Mouse (Mus musculus) left cerebral cortex, adult 2 months (tissue): ENCODE measurements around the gene Psma6. TPM values are rescaled to one million over a fixed set of nuclear protein-coding genes. Genes with fewer than 3 reads are reported as not detected.

ENCODE experiments used
- DNase-seq, 2 experiments: peaks; one replicate each; pipeline ENCODE4 v3.0.0; 2021 to 2022; ENCODE audit warnings: low spot score in 2 of 2, mixed read lengths in 1 of 2; ENCODE audit errors: extremely low spot score in 1 of 2
- H3K27ac ChIP-seq: fragments of 200-600 bp; 2 replicates; pipeline ENCODE4 v1.8.1; 2022
- H3K4me3 ChIP-seq: fragments of 200-600 bp; 2 replicates; pipeline ENCODE4 v1.8.1; 2022
- CTCF ChIP-seq: fragments of 200-600 bp; IDR thresholded peaks from 2 replicates; pipeline ENCODE4 v1.8.1; 2022; ENCODE audit warnings: antibody characterized with exemption, mild to moderate bottlenecking, moderate library complexity
- intact Hi-C: fragments of 180-260 bp; cut with DNase I; formaldehyde crosslinking; loops from one replicate; pipeline ENCODE4 v1.15.1; 2025
- total RNA-seq, 2 experiments: library from RNA; stranded (reverse); gene quantifications; 2 replicates each; pipeline ENCODE4 v1.2.3; 2021

Psma6 gene
- total RNA-seq, 2 experiments from 2014 or later = 120 to 136 TPM

DNA sequence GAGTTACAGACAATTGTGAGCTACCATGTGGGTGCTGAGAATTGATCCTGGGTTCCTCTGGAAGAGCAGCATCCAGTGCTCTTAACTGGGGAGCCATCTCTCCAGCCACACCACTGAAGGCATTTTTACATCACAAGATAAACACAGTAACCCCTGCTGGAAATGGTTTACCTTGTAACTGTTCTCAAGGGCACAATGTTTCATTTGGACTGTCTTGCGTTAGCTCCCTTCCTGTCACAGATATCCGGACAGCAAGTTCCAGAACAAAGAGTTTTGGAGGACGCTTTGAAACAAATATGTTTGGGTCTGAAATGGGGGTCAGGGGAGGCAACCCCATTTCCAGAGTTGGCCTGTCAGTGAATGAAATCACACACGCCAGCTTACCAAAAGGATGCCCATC, 61.6 kb downstream of the Psma6 start:
- no peak for DNase-seq
- peak overlapping the region; percentile 84; the same call in 1 of the 2 replicates for H3K27ac ChIP-seq
- H3K4me3 ChIP-seq = no peak overlapping the region
- no peak for TF ChIP-seq CTCF
- intact Hi-C loops = no loop called here

DNA sequence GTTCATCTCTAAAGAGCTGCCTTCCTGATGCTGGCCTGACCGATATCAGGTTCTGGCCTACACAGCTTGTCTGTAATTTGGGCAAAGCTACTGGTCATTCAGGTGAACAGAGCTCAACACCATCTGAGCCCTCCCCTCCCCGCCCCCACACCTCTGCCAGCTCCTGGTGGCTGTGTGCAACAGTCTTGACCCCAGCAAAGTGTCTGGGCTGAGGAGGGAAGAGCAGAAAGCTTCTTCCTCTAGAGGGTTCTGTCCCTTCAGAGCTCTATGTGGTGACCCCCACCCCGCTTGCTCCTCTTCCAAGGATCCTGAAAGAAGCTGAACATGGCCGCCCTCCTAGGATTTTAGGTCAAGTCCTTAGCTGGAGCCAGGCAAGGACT, 62.3 kb downstream of the Psma6 start:
- no peak for TF ChIP-seq CTCF
- H3K4me3 ChIP-seq = no peak overlapping the region
- intact Hi-C loops = loop anchor here (1.0 to 2.0 kb wide), 3 partner anchors 46 to 60 kb away; partner anchors contain the start of gene Nfkbia
- H3K27ac ChIP-seq = peak overlapping the region; percentile 84
- no peak for DNase-seq

DNA sequence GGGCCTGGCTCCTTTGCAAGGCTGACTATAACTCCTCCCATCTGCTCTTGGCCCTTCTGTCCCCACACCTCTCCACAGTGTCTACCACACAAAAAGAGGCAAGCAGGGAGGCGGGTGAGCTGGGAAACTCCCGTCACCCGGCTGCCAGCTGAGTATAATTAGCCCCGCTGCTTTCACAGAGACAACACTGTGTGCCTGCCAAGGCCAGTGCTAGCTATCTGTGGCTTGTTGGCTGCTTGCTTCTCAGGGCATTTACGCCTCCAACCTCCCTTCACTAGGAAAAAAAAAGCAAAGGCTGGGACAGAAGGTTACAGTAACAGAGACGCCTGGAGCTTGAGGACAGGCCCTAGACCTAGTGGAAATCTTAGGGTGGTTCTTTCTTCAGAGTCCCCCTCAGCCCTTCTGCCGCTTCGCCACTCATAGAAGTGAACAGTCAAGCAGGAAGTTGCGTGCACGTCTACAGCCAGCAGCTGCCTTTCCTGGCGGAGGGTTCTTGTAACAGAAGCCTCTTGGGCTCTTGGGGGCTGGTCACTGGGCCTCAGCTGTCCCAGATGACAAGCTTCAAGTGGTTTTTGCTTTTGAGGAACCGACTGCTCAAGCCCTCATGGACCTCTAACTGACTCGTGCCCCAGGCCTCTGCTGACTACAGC, 62.8 kb downstream of the Psma6 start:
- intact Hi-C loops = loop anchor here (1.0 to 2.0 kb wide), 3 partner anchors 45 to 60 kb away; partner anchors contain the start of gene Nfkbia
- Histone ChIP-seq H3K27ac (peak overlapping the region; percentile 84), H3K4me3 (no peak overlapping the region)
- no peak; the same call in 1 of the 2 replicates for TF ChIP-seq CTCF
- DNase-seq = peak; percentile 68 to 79

DNA sequence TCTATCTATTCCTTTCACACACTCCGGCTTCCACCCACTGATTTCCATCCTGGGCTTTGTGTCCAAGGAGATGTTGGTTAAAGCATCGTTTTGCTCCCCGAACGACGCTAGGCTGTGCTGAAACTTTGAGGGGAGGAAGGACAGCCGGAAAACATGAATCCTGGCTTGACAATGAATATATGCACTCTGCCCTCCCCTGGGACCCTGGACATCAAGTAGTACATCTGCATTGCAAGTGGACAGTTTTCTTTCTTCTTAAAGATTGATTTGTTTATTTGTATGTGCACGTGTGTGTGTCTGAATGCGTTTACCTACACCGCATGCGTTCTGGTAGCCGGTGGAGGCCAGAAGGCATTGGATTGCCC, 63.4 kb downstream of the Psma6 start:
- intact Hi-C loops = loop anchor here (2.0 kb wide), 1 partner anchor 61 kb away; no protein-coding TSS in a partner anchor
- Histone ChIP-seq H3K4me3 (no peak overlapping the region), H3K27ac (peak overlapping the region; percentile 84)

DNA sequence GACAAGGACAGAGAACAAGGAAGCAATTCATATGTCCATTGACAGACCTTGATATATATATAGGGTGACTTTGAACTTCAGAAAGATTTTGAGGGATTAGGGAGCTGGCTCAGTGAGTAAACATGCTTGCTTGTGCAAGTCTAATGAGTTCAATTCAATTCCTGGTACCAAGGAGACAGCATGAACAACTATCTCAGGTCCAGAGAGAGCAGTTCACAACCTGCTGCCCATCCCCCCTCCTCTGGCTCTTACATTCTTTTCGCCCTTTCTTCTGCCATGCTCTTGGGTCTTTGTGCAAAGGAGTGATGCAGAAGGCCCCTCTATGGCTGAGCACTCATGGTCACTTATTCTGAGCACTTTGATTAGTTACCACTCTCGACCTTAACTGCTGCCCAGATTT, 64.4 kb downstream of the Psma6 start:
- intact Hi-C loops = no loop called here
- no peak overlapping the region for H3K27ac ChIP-seq
- no peak for TF ChIP-seq CTCF
- H3K4me3 ChIP-seq = no peak overlapping the region
- DNase-seq = no peak

More for the DNA sequence above, 63.4 kb downstream of the Psma6 start:
- no peak for DNase-seq
- no peak for TF ChIP-seq CTCF

DNA sequence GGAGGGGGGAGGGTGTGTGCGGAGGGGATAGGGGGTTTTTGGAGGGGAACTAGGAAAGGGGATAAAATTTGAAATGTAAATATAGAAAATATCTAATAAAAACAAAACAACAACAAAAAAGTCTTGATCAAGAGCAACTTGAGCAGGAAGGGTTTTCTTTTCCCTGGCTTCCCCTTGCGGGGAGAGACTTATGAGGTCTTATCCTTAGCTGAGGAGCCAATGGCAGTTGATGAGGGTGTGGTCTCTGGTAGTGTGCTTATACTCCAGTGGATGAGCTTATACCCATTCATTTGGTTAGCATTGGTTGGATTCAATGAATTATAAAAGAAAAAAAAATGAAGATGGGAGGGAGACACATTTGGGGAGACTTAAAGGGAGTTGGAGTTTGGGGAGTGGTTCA, 65.0 kb downstream of the Psma6 start:
- Histone ChIP-seq H3K27ac (no peak overlapping the region), H3K4me3 (no peak overlapping the region)
- intact Hi-C loops = no loop called here
- no peak for TF ChIP-seq CTCF
- DNase-seq = no peak

DNA sequence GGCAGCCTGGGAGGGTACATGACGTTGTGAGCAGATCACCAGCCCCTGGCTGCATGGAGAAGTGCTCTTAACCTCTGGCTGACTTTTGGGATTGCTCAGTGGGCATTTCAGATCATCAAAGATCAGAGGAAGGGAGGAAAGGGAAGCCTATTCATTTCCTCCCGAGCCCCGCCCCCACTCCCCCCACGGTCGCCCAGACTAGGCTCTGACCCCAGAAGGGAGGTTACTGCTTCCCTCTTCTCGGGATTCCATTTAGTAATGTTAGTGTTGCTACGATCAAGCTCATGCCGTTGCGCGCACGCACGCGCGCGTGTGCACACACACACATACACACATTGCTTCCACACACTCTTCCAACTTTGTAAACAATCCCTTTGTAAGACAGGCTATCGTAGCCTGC, 66.4 kb downstream of the Psma6 start:
- TF ChIP-seq CTCF = no peak
- DNase-seq = no peak
- H3K27ac ChIP-seq = no peak overlapping the region
- H3K4me3 ChIP-seq = no peak overlapping the region
- intact Hi-C loops = no loop called here

DNA sequence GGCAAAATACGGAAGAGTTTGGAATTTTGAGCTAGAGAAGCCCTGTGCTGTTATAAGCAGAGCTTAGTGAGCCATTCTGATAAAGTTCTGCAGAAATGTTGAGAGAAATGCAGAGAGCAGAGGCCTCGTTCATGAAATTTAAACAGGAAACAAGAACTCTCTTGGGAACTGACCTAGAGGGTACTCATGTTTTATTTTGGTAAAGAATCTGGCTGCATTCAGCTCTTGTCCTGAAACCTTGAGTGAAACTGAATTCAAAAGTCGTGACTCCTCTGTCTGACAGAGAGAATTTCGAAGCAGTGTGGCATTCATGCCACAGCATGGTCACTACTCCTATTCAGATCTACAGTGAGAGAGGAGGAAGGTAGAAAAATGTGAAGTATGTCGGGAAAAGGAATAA, 68.8 kb downstream of the Psma6 start:
- Histone ChIP-seq H3K27ac (no peak overlapping the region), H3K4me3 (no peak overlapping the region)
- intact Hi-C loops = no loop called here
- no peak for DNase-seq
- no peak for TF ChIP-seq CTCF

DNA sequence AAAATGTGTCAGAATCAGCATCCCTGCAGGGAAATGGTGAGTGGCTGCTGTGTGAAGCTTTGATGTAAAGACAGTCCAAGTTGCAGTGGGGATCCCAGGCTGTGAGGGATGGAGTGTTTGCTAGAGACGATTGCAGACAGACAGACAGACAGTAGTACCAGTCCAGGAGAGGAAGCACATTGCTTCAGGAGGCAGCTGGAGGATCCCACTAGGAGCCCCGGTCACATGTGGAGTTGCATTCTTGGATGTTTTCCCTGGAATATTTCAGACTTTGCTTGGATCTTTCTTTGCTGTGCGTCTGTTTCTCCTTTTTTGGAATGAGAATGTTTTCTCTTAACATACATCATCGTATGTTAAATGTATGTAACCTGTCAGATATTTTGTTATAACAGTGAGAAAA, 69.9 kb downstream of the Psma6 start:
- Histone ChIP-seq H3K4me3 (no peak overlapping the region), H3K27ac (no peak overlapping the region)
- DNase-seq = no peak
- no peak for TF ChIP-seq CTCF
- intact Hi-C loops = no loop called here

DNA sequence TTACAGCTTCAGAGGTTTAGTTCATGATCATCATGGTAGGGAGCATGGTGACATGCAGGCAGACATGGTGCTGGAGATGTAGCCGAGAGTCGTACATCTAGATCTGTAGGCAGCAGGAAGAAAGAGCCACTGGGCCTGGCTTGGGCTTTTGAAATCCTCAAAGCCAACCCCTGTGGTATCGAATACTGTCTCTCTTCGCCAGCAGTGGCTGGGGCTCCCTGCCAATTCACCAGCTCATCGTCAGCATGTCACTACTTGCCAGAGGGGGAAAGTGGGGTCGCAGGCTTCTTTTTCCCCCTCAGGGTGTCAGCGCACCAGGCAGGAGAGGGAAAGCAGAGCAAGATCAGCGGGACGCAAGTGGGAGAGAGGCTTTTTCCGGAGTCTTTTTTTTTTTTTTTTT, 71.2 kb downstream of the Psma6 start:
- intact Hi-C loops = no loop called here
- DNase-seq = no peak
- TF ChIP-seq CTCF = no peak
- H3K27ac ChIP-seq = no peak overlapping the region
- no peak overlapping the region for H3K4me3 ChIP-seq

DNA sequence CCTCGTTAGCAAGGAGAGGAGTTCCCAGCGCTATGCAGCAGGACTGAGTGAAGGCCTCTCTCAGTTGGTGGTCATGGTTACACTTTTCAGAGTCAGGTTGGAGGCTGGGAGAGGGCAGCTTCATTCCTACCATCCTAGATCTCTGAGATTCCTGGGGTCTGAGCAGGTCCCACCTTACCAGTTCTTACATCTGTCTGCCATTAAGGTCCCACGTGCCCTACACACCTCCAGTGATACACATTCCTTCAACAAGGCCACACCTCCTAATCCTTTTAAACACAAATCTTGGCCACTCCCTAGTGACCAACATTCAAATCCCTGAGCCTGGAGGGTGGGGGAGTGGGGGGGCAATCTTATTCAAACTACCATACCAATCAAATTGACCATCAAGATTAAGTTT, 72.1 kb downstream of the Psma6 start:
- Histone ChIP-seq H3K27ac (no peak overlapping the region), H3K4me3 (no peak overlapping the region)
- intact Hi-C loops = no loop called here
- no peak for TF ChIP-seq CTCF
- no peak for DNase-seq

DNA sequence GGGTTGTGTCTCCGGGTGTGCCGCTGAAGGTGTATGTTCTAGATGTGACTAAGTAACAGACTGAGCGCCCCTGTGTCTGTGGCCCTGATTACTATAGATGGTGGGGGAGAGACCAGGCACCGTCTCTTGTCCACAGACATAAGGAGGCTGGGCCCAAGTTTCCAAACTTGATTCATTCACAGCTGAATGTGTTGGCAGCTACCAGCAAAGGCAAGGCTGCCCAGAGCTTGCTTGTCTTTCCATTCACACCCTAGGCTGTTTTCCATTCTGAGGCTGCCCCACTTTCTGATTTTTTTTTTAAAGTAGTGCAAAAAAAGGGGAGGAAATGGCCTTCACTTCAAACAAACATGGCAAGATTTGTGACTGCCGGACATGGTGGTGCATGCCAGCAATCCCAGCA, 72.9 kb downstream of the Psma6 start:
- Histone ChIP-seq H3K27ac (no peak overlapping the region), H3K4me3 (no peak overlapping the region)
- no peak for TF ChIP-seq CTCF
- DNase-seq = no peak
- intact Hi-C loops = no loop called here

DNA sequence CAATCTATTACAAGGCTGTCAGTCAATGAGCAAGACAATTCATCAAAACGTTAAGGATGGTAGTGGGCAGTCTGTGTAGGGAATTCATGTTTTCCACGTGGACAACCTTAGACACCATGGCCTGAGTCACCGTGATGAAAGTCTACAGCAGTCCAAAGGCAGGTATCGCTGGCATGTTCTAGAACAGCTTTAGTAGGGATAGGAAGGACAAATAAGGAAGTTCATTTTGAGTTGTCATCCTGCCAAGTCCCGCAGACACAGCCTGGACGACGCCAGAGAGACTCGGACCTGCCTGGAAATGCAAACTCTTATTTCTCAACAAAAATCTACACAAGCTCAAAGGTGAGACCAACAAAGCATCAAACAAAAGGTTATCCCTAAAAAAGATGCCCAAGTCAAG, 75.7 kb downstream of the Psma6 start:
- H3K4me3 ChIP-seq = no peak overlapping the region
- intact Hi-C loops = no loop called here
- no peak for DNase-seq
- TF ChIP-seq CTCF = no peak
- H3K27ac ChIP-seq = no peak overlapping the region
